Mouse (Mus musculus) liver, embryonic 12.5 days (tissue): Measurements from ENCODE around the gene Cic. TPM values are rescaled to one million over a fixed set of nuclear protein-coding genes. Genes with fewer than 3 reads are reported as not detected.
A peak's percentile ranks its signal among the peaks of the same experiment; 100 is the strongest.

Experiments
- ATAC-seq: fragments of 200-750 bp; cut with Nextera tagmentation; 2 replicates; pipeline ENCODE4 v1.8.0; 2017; ENCODE audit warnings: moderate number of reproducible peaks, mild to moderate bottlenecking, moderate library complexity
- H3K27ac ChIP-seq: fragments of 300-500 bp; sonication (generic); 2 replicates; pipeline ENCODE4 v1.5.1; 2016; ENCODE audit warnings: mild to moderate bottlenecking
- H3K27me3 ChIP-seq: fragments of 300-500 bp; sonication (generic); replicated peaks from 2 replicates; pipeline ENCODE4 v1.6.1; 2016; ENCODE audit warnings: mild to moderate bottlenecking, moderate library complexity
- H3K36me3 ChIP-seq: fragments of 300-500 bp; sonication (generic); 2 replicates; pipeline ENCODE4 v1.6.1; 2016; ENCODE audit warnings: mild to moderate bottlenecking, moderate library complexity
- H3K4me1 ChIP-seq: fragments of 300-500 bp; sonication (generic); 2 replicates; pipeline ENCODE4 v1.6.1; 2016
- H3K4me2 ChIP-seq: fragments of 300-500 bp; sonication (generic); 2 replicates; pipeline ENCODE4 v1.6.1; 2016; ENCODE audit warnings: mild to moderate bottlenecking, moderate library complexity
- H3K4me3 ChIP-seq: fragments of 300-500 bp; sonication (generic); 2 replicates; pipeline ENCODE4 v1.5.1; 2016; ENCODE audit warnings: mild to moderate bottlenecking, moderate library complexity
- H3K9ac ChIP-seq: fragments of 300-500 bp; sonication (generic); 2 replicates; pipeline ENCODE4 v1.6.1; 2016; ENCODE audit warnings: mild to moderate bottlenecking, moderate library complexity
- H3K9me3 ChIP-seq: fragments of 300-500 bp; sonication (generic); replicated peaks from 2 replicates; pipeline ENCODE4 v1.6.1; 2016; ENCODE audit warnings: mild to moderate bottlenecking, moderate library complexity
- WGBS: fragments of 180-500 bp; shearing (Covaris S2); methylation state at CpG from one replicate; pipeline ENCODE4 v1.1.7; 2016; ENCODE audit not compliant: insufficient replicate concordance; 5-methylcytosine and 5-hydroxymethylcytosine counted together
- microRNA-seq: library from miRNA; unstranded; fragments of <30 nt; microRNA quantifications from one replicate; pipeline ENCODE4, GENCODE M21; 2017
- polyA plus RNA-seq: library from polyadenylated mRNA; unstranded; fragments of >200 nt; fragmentation: Nextera tagmentation; extraction: Ambion mirVana; gene quantifications from 2 replicates; pipeline ENCODE4 v1.2.1, GENCODE M21; 2016

Gene Cic
- polyA plus RNA-seq, 1 experiment from 2014 or later = 17.0 TPM

DNA sequence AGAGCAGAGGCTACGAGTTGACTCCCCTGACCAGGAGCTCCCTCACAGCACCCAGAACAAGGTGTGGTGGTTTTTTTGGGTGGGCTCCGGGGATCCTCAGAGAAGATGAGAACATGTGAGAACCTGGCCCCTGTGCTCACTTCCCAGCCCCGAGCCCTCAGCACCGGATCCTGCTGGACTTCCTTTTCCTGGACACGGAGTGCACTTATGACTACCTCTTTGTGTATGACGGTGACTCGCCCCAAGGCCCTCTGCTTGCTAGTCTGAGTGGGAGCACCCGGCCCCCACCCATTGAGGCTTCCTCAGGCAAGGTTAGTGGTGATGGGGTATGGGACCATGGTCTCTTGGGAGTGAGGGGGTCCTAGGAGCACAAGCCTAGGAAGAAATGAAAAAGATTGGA lies 58.7 kb downstream of the Cic start:
- Histone ChIP-seq H3K4me3 (no peak overlapping the region), H3K9me3 (no peaks in the 10 kb centered on the region), H3K36me3 (no peaks in the 10 kb centered on the region), H3K27me3 (no peaks in the 10 kb centered on the region), H3K9ac (no peak overlapping the region), H3K27ac (no peak overlapping the region), H3K4me2 (no peak overlapping the region), H3K4me1 (peaks cover 7% of the 10 kb centered on the region; the same call in 1 of the 2 replicates)
- ATAC-seq = no peak
- 68% methylated on average over 8 of the region's 8 CpGs for WGBS

DNA sequence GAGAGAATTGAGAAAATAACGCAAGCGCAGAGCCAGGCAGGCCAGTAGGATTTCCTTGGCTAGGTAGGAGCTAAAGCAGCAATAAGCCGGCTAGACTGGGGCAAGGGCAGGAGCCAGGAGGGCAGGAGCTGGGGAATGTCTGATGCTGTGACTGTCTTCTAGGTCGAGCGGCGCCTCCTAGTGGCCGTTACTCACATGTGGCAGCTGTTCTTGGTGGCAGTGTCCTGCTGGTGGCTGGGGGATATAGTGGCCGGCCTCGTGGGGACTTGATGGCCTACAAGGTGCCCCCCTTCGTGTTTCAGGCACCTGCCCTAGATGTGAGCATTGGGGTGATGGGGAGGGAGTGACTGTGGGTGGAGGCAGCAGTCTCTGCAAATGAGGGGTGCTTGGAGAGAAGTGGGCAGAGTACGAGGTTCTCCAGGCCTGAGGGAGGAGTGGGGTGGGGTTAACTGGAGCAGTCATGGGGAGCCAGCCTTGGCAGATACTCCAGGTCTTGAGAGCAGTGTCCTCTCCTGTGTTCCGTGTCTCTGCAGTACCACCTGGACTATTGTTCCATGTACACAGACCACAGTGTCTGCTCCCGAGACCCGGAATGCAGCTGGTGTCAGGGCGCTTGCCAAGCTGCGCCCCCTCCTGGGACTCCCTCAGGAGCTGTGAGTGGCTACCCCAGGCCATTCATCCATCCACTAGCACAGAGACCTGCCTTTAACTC lies 66.2 kb downstream of the Cic start:
- no peak overlapping the region for H3K27ac ChIP-seq
- H3K27me3 ChIP-seq = no peaks in the 10 kb centered on the region
- ATAC-seq = peak; percentile 70
- WGBS = 45% methylated on average over 16 of the region's 16 CpGs
- H3K4me3 ChIP-seq = no peak overlapping the region
- no peak overlapping the region for H3K4me2 ChIP-seq
- H3K9ac ChIP-seq = no peak overlapping the region
- H3K9me3 ChIP-seq = no peaks in the 10 kb centered on the region
- H3K36me3 ChIP-seq = 0 out of 2 replicates have a peak, but pooled peaks cover 4% of the 10 kb centered on the region
- no peaks in the 10 kb centered on the region for H3K4me1 ChIP-seq

GRCm38 (mm10) chr7:25334472-25334871 lies 67.0 kb downstream of the Cic start:
- no peaks in the 10 kb centered on the region for H3K9me3 ChIP-seq
- ATAC-seq = no peak
- no peak overlapping the region for H3K9ac ChIP-seq
- H3K36me3 ChIP-seq = 0 out of 2 replicates have a peak, but pooled peaks cover 4% of the 10 kb centered on the region
- H3K4me2 ChIP-seq = no peak overlapping the region
- H3K27ac ChIP-seq = no peak overlapping the region
- no peak overlapping the region for H3K4me3 ChIP-seq
- no peaks in the 10 kb centered on the region for H3K27me3 ChIP-seq
- 78% methylated on average over 12 of the region's 12 CpGs for WGBS
- no peaks in the 10 kb centered on the region for H3K4me1 ChIP-seq

GRCm38 (mm10) chr7:25339329-25339728 lies 71.8 kb downstream of the Cic start:
- Histone ChIP-seq H3K9me3 (no peaks in the 10 kb centered on the region), H3K27ac (no peak overlapping the region), H3K9ac (no peak overlapping the region), H3K4me1 (no peaks in the 10 kb centered on the region), H3K4me3 (no peak overlapping the region), H3K4me2 (no peak overlapping the region), H3K27me3 (no peaks in the 10 kb centered on the region), H3K36me3 (0 out of 2 replicates have a peak, but pooled peaks cover 4% of the 10 kb centered on the region)
- 75% methylated on average over 9 of the region's 9 CpGs for WGBS
- ATAC-seq = no peak

DNA sequence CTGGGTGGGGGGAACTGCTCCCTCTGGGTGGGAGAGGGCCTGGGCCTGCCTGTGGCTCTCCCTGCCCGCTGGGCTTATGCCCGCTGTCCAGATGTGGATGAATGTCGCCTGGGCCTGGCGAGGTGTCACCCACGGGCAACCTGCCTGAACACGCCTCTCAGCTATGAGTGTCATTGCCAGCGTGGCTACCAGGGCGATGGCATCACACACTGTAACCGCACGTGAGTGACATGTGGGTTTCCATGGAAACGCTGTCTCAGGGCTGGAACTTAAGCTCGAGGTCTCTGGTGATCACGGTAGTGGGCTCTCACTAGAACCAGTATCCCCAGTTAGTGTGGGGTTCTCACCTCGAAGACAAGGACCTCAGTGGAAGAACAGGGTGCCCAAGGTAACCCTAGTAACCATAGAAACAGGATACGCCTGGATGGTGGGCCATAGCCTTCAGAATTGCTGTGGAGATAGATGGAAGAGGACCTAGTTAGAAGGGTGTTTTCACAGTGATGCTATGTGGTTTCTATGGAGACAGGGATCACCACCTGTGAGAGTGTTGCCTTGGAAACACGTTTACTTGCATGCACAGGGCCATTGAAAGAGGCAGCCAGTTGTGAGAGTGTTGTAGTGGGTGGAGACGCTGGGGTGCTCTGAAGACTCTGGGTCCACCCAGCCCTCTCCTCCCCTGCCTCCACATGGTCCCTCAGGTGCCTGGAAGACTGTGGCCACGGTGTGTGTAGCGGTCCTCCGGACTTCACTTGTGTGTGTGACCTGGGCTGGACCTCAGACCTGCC lies 73.7 kb downstream of the Cic start:
- Histone ChIP-seq H3K27me3 (no peaks in the 10 kb centered on the region), H3K27ac (no peak overlapping the region), H3K9me3 (no peaks in the 10 kb centered on the region), H3K4me1 (no peaks in the 10 kb centered on the region), H3K4me3 (no peak overlapping the region), H3K4me2 (no peak overlapping the region), H3K36me3 (no peaks in the 10 kb centered on the region), H3K9ac (no peak overlapping the region)
- 75% methylated on average over 20 of the region's 20 CpGs for WGBS
- ATAC-seq = no peak

Small RNAs within 50 kb of the gene (microRNA-seq; reads per million reads assigned to microRNA genes)
- gene Mir7048 = not detected

Other genes with a start within 250 kb of the Cic start
- gene Grik5, start 195.4 kb upstream of the Cic start, polyA plus RNA-seq = 2.5 and 3.0 TPM in 2 replicates
- 14.4 and 15.7 TPM in 2 replicates for gene Zfp574, start 195.1 kb upstream of the Cic start, polyA plus RNA-seq
- 1.9 TPM in 2 replicates for gene Pou2f2, start 88.0 kb upstream of the Cic start, polyA plus RNA-seq
- gene Dedd2, start 47.1 kb upstream of the Cic start, polyA plus RNA-seq = 31.4 and 33.4 TPM in 2 replicates
- gene Zfp526, start 46.3 kb upstream of the Cic start, polyA plus RNA-seq = 2.3 and 2.8 TPM in 2 replicates
- 13.0 and 14.4 TPM in 2 replicates for gene Gsk3a, start 29.9 kb upstream of the Cic start, polyA plus RNA-seq
- 6.5 and 7.5 TPM in 2 replicates for gene Erf, start 16.9 kb upstream of the Cic start, polyA plus RNA-seq
- gene Pafah1b3, start 30.3 kb downstream of the Cic start, polyA plus RNA-seq = 44.1 and 51.0 TPM in 2 replicates
- 0.10 and 0.14 TPM in 2 replicates for gene Prr19, start 33.7 kb downstream of the Cic start, polyA plus RNA-seq
- 0.14 TPM in 2 replicates for gene Tmem145, start 38.4 kb downstream of the Cic start, polyA plus RNA-seq
- 2.6 TPM in 2 replicates for gene Megf8, start 49.5 kb downstream of the Cic start, polyA plus RNA-seq
- gene Cnfn, start 102.0 kb downstream of the Cic start, polyA plus RNA-seq = not detected in 2 replicates
- gene Lipe, start 131.0 kb downstream of the Cic start, polyA plus RNA-seq = 2.9 and 3.3 TPM in 2 replicates
- 0.30 TPM in 1 of 2 replicates, not detected in the other for gene Cxcl17, start 145.2 kb downstream of the Cic start, polyA plus RNA-seq
- gene Ceacam1, start 209.9 kb downstream of the Cic start, polyA plus RNA-seq = 1.9 and 2.4 TPM in 2 replicates